Mouse (Mus musculus) c-Kit-positive CD71-positive TER-119-negative erythroid progenitor cells, embryonic 14.5 days (primary cell): ENCODE measurements around the gene Rasd2.

Source experiments
- DNase-seq: peaks from one replicate; pipeline ENCODE4 v3.0.0-alpha.2; 2013; ENCODE audit warnings: low read depth

Rasd2 gene

GRCm38 (mm10) chr8:75219877-75220738 lies 6.4 kb downstream of the Rasd2 start:
- DNase-seq, result peak; percentile 28

- DNase-seq, result no peak
These were observed 8.9 kb downstream of the Rasd2 start for GRCm38 (mm10) chr8:75222665-75223064.

DNA sequence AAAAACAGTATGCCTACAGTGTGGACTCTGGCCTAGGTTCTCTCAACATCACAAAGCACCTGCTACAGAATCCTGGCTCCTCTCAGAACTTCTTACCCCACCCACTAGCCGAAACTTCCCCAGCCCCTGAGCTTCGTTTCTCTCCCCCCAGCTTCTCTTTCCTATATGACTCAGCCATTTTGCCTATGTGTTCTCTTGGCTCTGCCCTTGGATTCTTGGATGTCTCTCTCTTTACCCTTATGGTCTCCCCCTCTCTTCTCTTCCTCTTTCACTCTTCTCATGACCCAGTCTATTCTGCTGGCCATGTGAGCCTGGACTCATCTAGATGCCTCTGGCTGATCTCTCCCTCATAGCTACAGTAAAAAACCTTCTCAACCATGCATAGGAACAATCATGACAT lies 13.0 kb downstream of the Rasd2 start:
- DNase-seq, result no peak

- no peak for DNase-seq
These were observed 20.3 kb downstream of the Rasd2 start for GRCm38 (mm10) chr8:75233915-75234554.

- DNase-seq, result no peak
These were observed 33.6 kb downstream of the Rasd2 start for GRCm38 (mm10) chr8:75247331-75247730.

GRCm38 (mm10) chr8:75249186-75249585 lies 35.4 kb downstream of the Rasd2 start:
- no peak for DNase-seq

- no peak for DNase-seq
These were observed 40.3 kb downstream of the Rasd2 start for GRCm38 (mm10) chr8:75254027-75254426.

GRCm38 (mm10) chr8:75255635-75256034 lies 41.9 kb downstream of the Rasd2 start:
- DNase-seq, result no peak

- peak; percentile 10 for DNase-seq
These were observed 58.4 kb downstream of the Rasd2 start for GRCm38 (mm10) chr8:75272166-75272565.
